Mouse (Mus musculus): ENCODE results near the gene Tmem131.

DNA sequence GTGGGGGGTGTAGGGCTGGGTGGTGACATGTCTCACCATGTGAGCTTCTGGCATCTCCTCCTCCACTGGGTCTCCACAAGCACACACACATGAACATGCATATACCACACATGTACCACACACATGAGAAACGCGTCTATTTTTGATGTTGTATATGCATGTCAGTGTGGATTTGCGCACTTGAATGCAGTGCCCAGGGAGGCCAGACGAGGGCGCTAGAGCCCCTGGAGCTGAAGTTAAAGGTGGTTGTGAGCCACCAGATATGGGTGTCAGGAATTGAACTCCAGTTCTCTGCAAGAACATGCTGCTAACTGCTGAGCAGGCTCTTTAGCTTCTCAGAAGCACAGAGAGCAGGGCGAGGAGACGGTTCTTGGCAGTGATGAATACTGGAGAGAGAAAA, 157.1 kb downstream of the Tmem131 start:
- TF ChIP-seq CTCF (IDR thresholded peaks at IDR 0.05; ENCODE audit: low read depth, low read length): peak; percentile 71
- TF ChIP-seq GATA2 (IDR thresholded peaks at IDR 0.05; ENCODE audit: borderline replicate concordance, low read depth, low read length): no peak
- no peak for TF ChIP-seq GATA1 (IDR thresholded peaks at IDR 0.05; ENCODE audit: borderline replicate concordance, low read length)

Measured in G1E (cell line).